Mouse (Mus musculus) central nervous system, embryonic 14 days (tissue): Measurements from ENCODE around the gene Ablim2. TPM values are rescaled to one million over a fixed set of nuclear protein-coding genes. Genes with fewer than 3 reads are reported as not detected.

Experiments
- polyA plus RNA-seq: library from polyadenylated mRNA; depleted of rRNA; stranded (reverse); fragments of >200 nt; gene quantifications from 2 replicates; pipeline ENCODE4 v1.2.3, GENCODE M21; 2012; rRNA removed

Ablim2 gene
- 9.7 and 12.2 TPM in 2 replicates for polyA plus RNA-seq

DNA sequence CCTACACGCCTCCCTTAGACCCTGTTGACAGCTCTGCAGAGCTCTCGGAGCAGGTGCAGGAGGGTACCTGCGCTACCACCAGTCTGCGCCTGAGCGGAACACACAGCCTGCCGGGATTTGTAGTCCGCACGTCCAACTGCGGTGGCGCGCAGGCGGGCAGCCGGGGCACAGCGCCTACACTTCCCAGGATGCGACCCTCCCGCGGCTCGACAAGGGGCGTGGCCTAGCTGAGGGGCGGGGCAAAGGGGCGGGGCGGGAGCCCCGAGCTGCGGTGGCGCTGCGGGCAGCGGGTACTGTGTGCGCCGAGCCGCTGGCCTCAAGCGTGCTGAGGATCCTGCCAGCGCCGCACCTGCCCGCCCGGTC lies at the start of gene Ablim2:
Gene Ablim2, plus strand, starts transcription at position 242 of the 363 bp plus-strand sequence.

DNA sequence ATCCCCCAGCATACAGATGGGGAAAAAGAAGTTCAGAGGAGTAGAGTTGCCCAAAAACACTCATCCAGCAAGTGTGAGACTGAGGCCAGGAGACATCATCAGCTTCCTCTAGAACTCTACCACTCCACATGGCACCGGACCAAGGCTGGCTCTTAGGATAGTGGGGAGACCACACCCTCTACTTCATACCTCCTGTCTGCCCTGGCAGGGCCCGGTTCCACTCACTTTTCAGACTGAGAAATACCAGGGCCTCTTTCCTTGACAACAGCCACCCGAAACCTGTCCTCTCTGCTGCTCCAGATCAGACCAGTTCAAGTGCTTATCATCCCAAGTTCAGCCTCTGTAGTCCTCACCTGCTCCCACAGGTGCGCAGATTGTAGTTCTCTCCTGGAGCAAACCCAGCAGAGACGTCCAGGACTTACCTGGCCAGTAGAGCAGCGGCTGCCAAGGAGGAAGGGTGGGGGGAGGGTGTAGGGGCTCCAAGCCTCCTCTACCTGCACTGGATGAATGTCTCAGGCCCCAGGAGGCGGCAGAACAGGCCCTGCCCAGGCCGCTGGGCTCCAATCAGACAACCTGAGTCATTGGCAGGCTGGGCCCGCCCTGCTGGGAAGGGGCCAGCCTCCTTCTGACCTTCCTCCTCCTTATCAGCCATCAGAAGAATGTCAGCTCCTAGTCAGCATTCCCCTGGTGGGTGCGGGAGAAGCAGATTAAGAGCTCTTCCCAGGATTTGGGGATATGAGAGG lies 18.0 kb upstream of the Ablim2 start, which contains the start of gene Sh3tc1:
Gene Sh3tc1, minus strand, starts transcription at position 452 of the 743 bp plus-strand sequence.

DNA sequence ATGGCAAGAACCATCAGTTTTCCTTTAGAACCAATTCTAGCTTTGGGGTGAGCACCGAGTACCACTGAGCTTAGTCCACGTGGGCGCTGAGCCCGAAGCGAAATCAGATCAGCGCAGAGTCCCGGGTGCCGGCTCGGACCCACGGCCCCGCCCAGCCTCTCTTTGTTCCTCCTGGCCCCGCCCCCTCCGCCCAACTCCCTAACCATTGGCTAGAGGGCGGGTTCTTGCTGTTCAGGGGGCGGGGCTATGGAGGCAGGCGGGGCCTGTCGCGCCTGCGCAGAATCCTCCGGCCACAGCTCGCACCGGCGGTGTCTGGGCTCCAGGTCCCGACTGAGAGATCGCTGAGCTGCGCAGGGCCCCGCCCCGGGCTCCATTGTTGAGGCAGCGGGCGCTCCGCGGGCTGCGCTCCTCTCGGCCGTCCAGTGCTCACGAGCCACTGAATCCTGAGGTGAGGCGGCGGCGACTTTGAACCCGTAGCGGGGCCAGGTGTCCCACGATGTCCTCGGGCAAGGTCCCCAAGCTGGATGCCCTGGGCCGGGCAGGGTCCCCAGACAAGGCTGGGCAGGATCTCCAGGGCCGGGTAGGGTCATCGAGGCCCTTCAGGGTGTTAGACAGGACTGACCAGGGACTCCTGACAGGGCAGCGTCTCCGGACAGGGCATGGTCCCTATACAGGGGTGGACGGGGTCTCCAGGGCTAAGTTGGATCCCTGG lies 135.6 kb downstream of the Ablim2 start, which contains the start of gene Afap1:
Gene Afap1, plus strand, starts transcription at position 227 of the 712 bp plus-strand sequence.

Other genes starting within 250 kb of the Ablim2 start
- 4.1 and 6.1 TPM in 2 replicates for gene Cpz, start 232.2 kb upstream of the Ablim2 start, polyA plus RNA-seq
- 7.6 and 8.5 TPM in 2 replicates for gene Trmt44, start 182.8 kb upstream of the Ablim2 start, polyA plus RNA-seq
- gene Acox3, start 174.8 kb upstream of the Ablim2 start, polyA plus RNA-seq = 30.2 and 31.5 TPM in 2 replicates
- gene Htra3, start 78.1 kb upstream of the Ablim2 start, polyA plus RNA-seq = 10.2 and 13.2 TPM in 2 replicates
- gene Sh3tc1, start 17.9 kb upstream of the Ablim2 start, polyA plus RNA-seq = 1.4 and 1.7 TPM in 2 replicates
- gene Afap1, start 135.4 kb downstream of the Ablim2 start, polyA plus RNA-seq = 60.3 and 65.5 TPM in 2 replicates